In genomic region chr9:50064505-50065229, GRCm38 (mm10) we compare ENCODE assay signal across 12 mouse cellular contexts.
DNase-seq lines count a peak whose midpoint lies in the region; TF ChIP-seq lines count a peak whose summit lies in the region.
"Had no signal": no experiment of that assay in that cellular context is flagged by ENCODE, and none has a peak within 500 bp of the region (broad histone marks: within the 10 kb centered on the region; RNA-seq: fewer than 3 reads in every experiment).

No protein-coding gene starts in this region.

- H3K4me1 ChIP-seq in cerebellum, adult 2 months (ENCODE audit: control insufficient read depth, insufficient read depth, low read length): no peaks in the 10 kb centered on the region
- no peaks in the 10 kb centered on the region for H3K4me1 ChIP-seq in kidney, adult 2 months (ENCODE audit: control insufficient read depth, insufficient read depth, low read length)
- H3K4me1 ChIP-seq: embryonic facial prominence, embryonic 13.5 days had no signal

- 35% methylated on average over 10 of the region's 10 CpGs for WGBS in cerebellum, adult 2 months
- WGBS in kidney, adult 2 months: 73% methylated on average over 10 of the region's 10 CpGs

- no peak for TF ChIP-seq POLR2A in cerebellum, adult 2 months (IDR thresholded peaks at IDR 0.05; ENCODE audit: borderline replicate concordance, insufficient read depth, low read length)
- TF ChIP-seq POLR2A in kidney, adult 2 months (IDR thresholded peaks at IDR 0.05; ENCODE audit: low read depth, low read length): no peak

- no peak for TF ChIP-seq CTCF in cerebellum, adult 2 months (IDR thresholded peaks at IDR 0.05; ENCODE audit: borderline replicate concordance, insufficient read depth, low read depth, low read length)
- no peak for TF ChIP-seq CTCF in kidney, adult 2 months (conservative IDR thresholded peaks at IDR 0.05; ENCODE audit: insufficient read depth, insufficient read length, low read depth, low read length)
- TF ChIP-seq CTCF in gastrocnemius, adult 2 months (IDR thresholded peaks at IDR 0.05): no peak

- peak; percentile 7 to 17 for DNase-seq in cerebellum, adult 2 months
- DNase-seq in cerebellum, adult 11 months: no peak
- peak; percentile 7 for DNase-seq in MN1 (ENCODE audit: low spot score)
- DNase-seq in frontal cortex, postnatal 10 days (ENCODE audit: low spot score in 2 of 2): peak; percentile 30 to 39
- peak; percentile 72 for DNase-seq in left cerebral cortex, postnatal 4 days
- DNase-seq in kidney, adult 2 months: no peak
- DNase-seq in gastrocnemius, adult 2 months: no peak
- no peak for DNase-seq in adrenal gland, postnatal 4 days (ENCODE audit: low spot score in 2 of 2)
- DNase-seq: adrenal gland, postnatal 36 days; gastrocnemius, postnatal 36 days; lung, postnatal 14 days had no signal

- peak overlapping the region; percentile 34; the same call in 1 of the 2 replicates for H3K27ac ChIP-seq in cerebellum, adult 2 months (ENCODE audit: insufficient read depth, low read length)
- H3K27ac ChIP-seq in kidney, adult 2 months (ENCODE audit: insufficient read depth, low read depth, low read length): no peak overlapping the region
- no peak overlapping the region for H3K27ac ChIP-seq in gastrocnemius, adult 2 months
- H3K27ac ChIP-seq: embryonic facial prominence, embryonic 13.5 days had no signal

- no peaks in the 10 kb centered on the region for H3K36me3 ChIP-seq in kidney, adult 2 months (ENCODE audit: control insufficient read depth, insufficient read depth, low read length)
- H3K36me3 ChIP-seq: embryonic facial prominence, embryonic 13.5 days had no signal

- no peaks in the 10 kb centered on the region for H3K27me3 ChIP-seq in cerebellum, adult 2 months (ENCODE audit: control insufficient read depth, insufficient read depth, low read length)
- no peaks in the 10 kb centered on the region for H3K27me3 ChIP-seq in kidney, adult 2 months (replicated peaks; ENCODE audit: control insufficient read depth, insufficient read depth, low read length)
- H3K27me3 ChIP-seq: embryonic facial prominence, embryonic 13.5 days had no signal

- H3K4me3 ChIP-seq in cerebellum, adult 2 months (replicated peaks; ENCODE audit: insufficient read depth, low read depth, low read length): no peak overlapping the region
- H3K4me3 ChIP-seq in kidney, adult 2 months (ENCODE audit: insufficient read depth, low read depth, low read length): no peak overlapping the region
- H3K4me3 ChIP-seq in gastrocnemius, adult 2 months: no peak overlapping the region
- H3K4me3 ChIP-seq: embryonic facial prominence, embryonic 13.5 days had no signal

- intact Hi-C loops in left cerebral cortex, postnatal 4 days (cut with DNase I): no loop called here
- intact Hi-C loops in gastrocnemius, adult 2 months (cut with DNase I): no loop called here

Comparison
In these comparisons a context has a peak if more than half of its experiments do, and no peak if none do; other contexts are left out.
1. DNase-seq: peak in cerebellum, adult 2 months (2 of 2), MN1 (single experiment), frontal cortex, postnatal 10 days (2 of 2) and left cerebral cortex, postnatal 4 days (single experiment); none in cerebellum, adult 11 months (single experiment), kidney, adult 2 months (single experiment), gastrocnemius, adult 2 months (single experiment) and adrenal gland, postnatal 4 days (0 of 2).